Mouse (Mus musculus) intestine, embryonic 15.5 days (tissue): Measurements from ENCODE around the gene Ffar1. TPM values are rescaled to one million over a fixed set of nuclear protein-coding genes. Genes with fewer than 3 reads are reported as not detected.
"Not testable (repeated sequence)": the region's sequence is repeated elsewhere in the genome, so short reads cannot be mapped to it uniquely, and the experiment has no call there.

Experiments
- ATAC-seq: fragments of 200-750 bp; cut with Nextera tagmentation; 2 replicates; pipeline ENCODE4 v1.8.0; 2017; ENCODE audit warnings: moderate TSS enrichment, moderate library complexity
- H3K27ac ChIP-seq: fragments of 300-500 bp; sonication (generic); 2 replicates; pipeline ENCODE4 v1.5.1; 2015; ENCODE audit warnings: mild to moderate bottlenecking, inconsistent platforms
- H3K27me3 ChIP-seq: fragments of 300-500 bp; sonication (generic); replicated peaks from 2 replicates; pipeline ENCODE4 v1.6.1; 2015; ENCODE audit warnings: inconsistent platforms
- H3K36me3 ChIP-seq: fragments of 300-500 bp; sonication (generic); 2 replicates; pipeline ENCODE4 v1.6.1; 2015; ENCODE audit warnings: inconsistent platforms
- H3K4me1 ChIP-seq: fragments of 300-500 bp; sonication (generic); replicated peaks from 2 replicates; pipeline ENCODE4 v1.6.1; 2015; ENCODE audit warnings: inconsistent platforms
- H3K4me2 ChIP-seq: fragments of 300-500 bp; sonication (generic); replicated peaks from 2 replicates; pipeline ENCODE4 v1.6.1; 2015; ENCODE audit warnings: mild to moderate bottlenecking, inconsistent platforms
- H3K4me3 ChIP-seq: fragments of 300-500 bp; sonication (generic); replicated peaks from 2 replicates; pipeline ENCODE4 v1.5.1; 2015; ENCODE audit warnings: inconsistent platforms
- H3K9ac ChIP-seq: fragments of 300-500 bp; sonication (generic); 2 replicates; pipeline ENCODE4 v1.6.1; 2015; ENCODE audit warnings: inconsistent platforms
- H3K9me3 ChIP-seq: fragments of 300-500 bp; sonication (generic); 2 replicates; pipeline ENCODE4 v1.6.1; 2016; ENCODE audit warnings: inconsistent platforms
- WGBS: fragments of 180-500 bp; shearing (Covaris S2); methylation state at CpG from one replicate; pipeline ENCODE4 v1.1.7; 2015; 5-methylcytosine and 5-hydroxymethylcytosine counted together
- polyA plus RNA-seq: library from polyadenylated mRNA; unstranded; fragments of >200 nt; fragmentation: Nextera tagmentation; extraction: Ambion mirVana; gene quantifications from 2 replicates; pipeline ENCODE4 v1.2.1, GENCODE M21; 2015

The Ffar1 gene
- polyA plus RNA-seq, 1 experiment from 2014 or later, result 0.25 TPM

DNA sequence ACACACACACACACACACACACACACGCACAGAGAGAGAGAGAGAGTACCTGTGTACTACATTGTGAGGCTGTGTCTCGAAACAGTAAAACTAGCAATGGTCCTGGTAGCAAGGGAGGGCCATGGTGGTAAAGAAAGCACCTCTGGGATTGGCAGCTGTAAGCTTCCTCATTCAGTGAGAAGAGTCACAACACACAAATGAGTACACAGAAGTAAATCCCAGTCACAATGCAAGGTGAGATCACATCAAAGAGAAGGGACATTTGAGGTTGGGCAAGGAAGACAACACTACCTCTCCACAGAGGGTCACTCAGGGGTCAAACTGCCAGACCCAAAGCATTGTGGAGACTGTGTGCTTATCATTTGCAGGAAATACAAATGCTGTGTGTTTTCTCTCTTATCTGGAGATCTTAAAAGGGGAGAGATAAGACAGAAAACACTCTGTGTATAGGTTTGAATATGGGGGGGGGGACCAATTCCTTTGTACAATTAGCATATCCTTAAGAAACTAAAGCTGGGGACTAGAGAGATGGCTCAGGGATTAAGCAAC, 14.8 kb downstream of the Ffar1 start:
- Histone ChIP-seq H3K36me3 (no peaks in the 10 kb centered on the region), H3K27ac (no peak overlapping the region), H3K4me1 (peaks cover 3% of the 10 kb centered on the region), H3K9ac (no peak overlapping the region), H3K9me3 (no peaks in the 10 kb centered on the region), H3K27me3 (no peaks in the 10 kb centered on the region), H3K4me2 (no peak overlapping the region), H3K4me3 (no peak overlapping the region)
- ATAC-seq, result 0 out of 2 replicates have a peak, but pooled peaks have one; percentile 14
- WGBS, result 28% methylated on average over 2 of the region's 2 CpGs

DNA sequence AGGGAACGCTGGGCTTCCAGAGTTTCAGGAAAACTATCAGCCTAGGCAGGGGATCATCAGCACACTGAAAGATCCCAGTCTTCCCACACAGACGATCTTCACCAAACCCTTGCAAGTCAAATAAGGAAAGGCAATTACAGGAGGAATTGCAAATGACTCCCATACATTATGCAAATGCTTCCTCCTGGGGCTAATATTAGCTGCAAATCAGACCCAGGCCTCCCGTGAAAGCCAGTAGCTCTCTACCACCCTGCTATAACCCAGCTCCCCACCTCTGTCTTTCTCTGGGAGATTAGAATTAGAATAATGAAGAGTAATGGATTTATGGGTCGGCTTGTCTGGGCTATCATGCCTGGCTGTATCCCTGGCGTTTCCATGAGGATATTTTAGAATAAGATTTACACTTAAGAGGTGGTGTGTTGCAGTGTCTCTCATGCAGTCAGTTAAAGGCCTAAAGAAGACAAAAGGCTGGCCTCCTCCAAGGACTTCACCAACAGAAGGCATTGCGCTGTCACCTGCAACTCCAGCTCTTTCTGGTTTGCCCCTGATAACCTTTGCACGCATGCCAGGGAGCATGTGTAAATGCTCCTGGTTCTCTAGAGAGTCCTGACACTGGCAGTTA, 16.6 kb downstream of the Ffar1 start:
- no peaks in the 10 kb centered on the region for H3K36me3 ChIP-seq
- 32% methylated on average over 7 of the region's 7 CpGs for WGBS
- H3K9me3 ChIP-seq, result no peaks in the 10 kb centered on the region
- H3K27me3 ChIP-seq, result no peaks in the 10 kb centered on the region
- no peak overlapping the region for H3K9ac ChIP-seq
- peaks cover 6% of the 10 kb centered on the region for H3K4me1 ChIP-seq
- H3K4me3 ChIP-seq, result no peak overlapping the region
- H3K4me2 ChIP-seq, result no peak overlapping the region
- no peak overlapping the region for H3K27ac ChIP-seq
- no peak for ATAC-seq

DNA sequence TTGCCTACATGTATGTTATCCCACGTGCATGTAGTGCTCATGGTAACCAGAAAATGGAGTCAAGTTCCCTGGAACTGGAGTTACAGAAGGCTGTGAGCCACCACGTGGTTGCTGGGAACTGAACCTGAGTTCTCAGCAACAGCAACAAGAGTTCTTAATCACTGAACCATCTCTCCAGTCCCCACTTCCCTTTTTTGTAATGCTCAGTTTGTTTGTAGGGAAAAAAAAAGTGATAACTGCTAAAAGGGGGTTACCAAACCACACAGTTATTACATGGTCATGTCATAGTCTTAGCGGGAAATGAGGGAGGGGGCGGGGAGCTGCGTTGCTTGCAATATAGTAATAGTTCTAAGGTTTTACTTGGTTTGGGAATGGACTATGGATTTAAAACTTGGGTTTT, 19.3 kb downstream of the Ffar1 start:
- Histone ChIP-seq H3K36me3 (no peaks in the 10 kb centered on the region), H3K4me2 (no peak overlapping the region), H3K27me3 (no peaks in the 10 kb centered on the region), H3K4me1 (0 out of 2 replicates have a peak, but pooled peaks cover 3% of the 10 kb centered on the region), H3K27ac (no peak overlapping the region), H3K4me3 (no peak overlapping the region), H3K9ac (no peak overlapping the region), H3K9me3 (no peaks in the 10 kb centered on the region)
- WGBS, result 87% methylated on average over 5 of the region's 5 CpGs
- ATAC-seq, result no peak

DNA sequence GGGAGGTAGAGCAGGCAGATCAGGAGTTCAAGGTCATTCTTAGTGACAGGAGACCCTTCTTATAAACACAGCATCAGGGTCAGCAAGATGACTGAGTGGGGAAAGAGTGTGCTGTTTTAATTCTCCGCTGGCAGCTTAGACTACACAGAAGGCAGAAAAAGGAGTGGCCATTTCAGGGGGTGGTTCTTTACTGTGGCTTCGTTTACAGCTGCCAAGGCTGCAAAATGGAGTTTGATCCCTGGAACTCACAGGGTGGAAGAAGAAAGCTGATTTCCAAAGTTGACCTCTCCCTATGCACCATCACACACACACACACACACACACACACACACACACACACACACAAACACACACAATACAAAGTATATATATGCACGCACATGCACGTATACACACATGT, 20.0 kb downstream of the Ffar1 start:
- ATAC-seq, result peak; percentile 72
- no peaks in the 10 kb centered on the region for H3K27me3 ChIP-seq
- H3K4me3 ChIP-seq, result no peak overlapping the region
- H3K36me3 ChIP-seq, result no peaks in the 10 kb centered on the region
- no peak overlapping the region for H3K9ac ChIP-seq
- H3K27ac ChIP-seq, result no peak overlapping the region
- H3K4me1 ChIP-seq, result 0 out of 2 replicates have a peak, but pooled peaks cover 3% of the 10 kb centered on the region
- H3K4me2 ChIP-seq, result no peak overlapping the region
- WGBS, result 58% methylated on average over 4 of the region's 4 CpGs
- no peaks in the 10 kb centered on the region for H3K9me3 ChIP-seq

DNA sequence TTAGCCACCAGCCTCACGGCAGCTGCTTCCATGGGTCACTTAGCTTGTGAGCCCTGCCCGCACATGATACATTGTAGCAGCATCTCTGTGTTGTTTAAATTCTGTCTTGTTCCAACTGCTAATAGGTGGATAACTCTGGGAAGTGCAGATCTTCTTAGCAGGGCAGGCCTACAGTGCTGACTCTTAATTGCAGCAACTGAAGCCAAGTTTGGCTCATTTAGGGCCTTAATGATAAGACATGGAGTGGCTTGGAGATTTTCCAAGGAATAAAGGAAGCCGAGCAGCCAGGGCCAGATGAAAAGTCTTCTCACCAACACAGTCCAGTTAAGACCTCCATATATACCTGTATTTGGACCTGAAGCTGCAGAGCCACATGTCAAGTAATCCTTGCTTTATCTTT, 21.1 kb downstream of the Ffar1 start:
- Histone ChIP-seq H3K9ac (no peak overlapping the region), H3K4me3 (no peak overlapping the region), H3K4me2 (no peak overlapping the region), H3K9me3 (no peaks in the 10 kb centered on the region), H3K36me3 (no peaks in the 10 kb centered on the region), H3K27ac (no peak overlapping the region), H3K27me3 (no peaks in the 10 kb centered on the region), H3K4me1 (0 out of 2 replicates have a peak, but pooled peaks cover 3% of the 10 kb centered on the region)
- 65% methylated on average over 3 of the region's 3 CpGs for WGBS
- no peak for ATAC-seq

DNA sequence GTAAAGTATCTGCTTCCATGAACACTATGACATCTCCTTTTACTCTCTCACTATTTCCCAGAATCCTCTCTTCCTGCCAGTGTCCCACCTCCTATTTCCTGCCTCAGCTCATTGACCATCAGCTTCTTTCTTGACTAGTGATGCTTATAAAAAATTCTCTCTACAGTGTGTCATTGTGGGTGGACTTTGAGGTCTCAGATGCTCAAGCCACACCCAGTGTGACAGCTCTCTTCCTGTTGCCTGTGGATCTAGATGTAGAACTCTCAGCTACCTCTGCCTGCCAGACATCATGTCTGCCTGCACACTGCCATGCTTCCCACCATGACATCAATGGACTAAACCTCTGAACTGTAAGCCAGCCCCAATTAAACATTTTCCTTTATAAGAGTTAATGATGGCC, 24.1 kb downstream of the Ffar1 start:
- no peak for ATAC-seq
- Histone ChIP-seq H3K27ac (no peak overlapping the region), H3K4me2 (no peak overlapping the region), H3K9ac (no peak overlapping the region), H3K4me1 (0 out of 2 replicates have a peak, but pooled peaks cover 3% of the 10 kb centered on the region), H3K4me3 (no peak overlapping the region), H3K27me3 (no peaks in the 10 kb centered on the region), H3K36me3 (no peaks in the 10 kb centered on the region), H3K9me3 (no peaks in the 10 kb centered on the region)

DNA sequence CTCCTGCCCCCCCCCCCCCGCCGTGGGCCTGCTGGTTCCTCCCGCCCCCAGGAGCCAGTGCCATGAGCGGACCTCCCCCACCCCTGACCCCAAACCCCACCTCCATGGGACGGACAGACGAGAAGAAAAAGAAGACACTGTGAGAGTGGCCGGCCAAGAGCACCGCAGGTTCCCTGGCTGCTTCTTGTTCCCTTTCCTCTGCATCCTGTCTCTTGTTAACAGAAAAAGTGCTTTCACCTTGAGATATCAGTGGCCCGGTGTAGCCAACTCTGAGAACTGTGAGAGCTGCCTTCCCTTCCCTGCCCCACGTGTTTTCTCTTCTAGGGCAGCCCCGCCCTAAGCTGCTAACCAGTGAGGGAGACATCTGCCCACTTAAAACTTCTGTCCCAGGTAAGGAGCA, 28.7 kb downstream of the Ffar1 start:
- H3K9ac ChIP-seq, H3K27ac ChIP-seq, H3K4me3 ChIP-seq, H3K4me2 ChIP-seq, H3K27me3 ChIP-seq, ATAC-seq, H3K36me3 ChIP-seq, H3K4me1 ChIP-seq, H3K9me3 ChIP-seq: not testable (repeated sequence)
- 47% methylated on average over 8 of the region's 11 CpGs for WGBS

DNA sequence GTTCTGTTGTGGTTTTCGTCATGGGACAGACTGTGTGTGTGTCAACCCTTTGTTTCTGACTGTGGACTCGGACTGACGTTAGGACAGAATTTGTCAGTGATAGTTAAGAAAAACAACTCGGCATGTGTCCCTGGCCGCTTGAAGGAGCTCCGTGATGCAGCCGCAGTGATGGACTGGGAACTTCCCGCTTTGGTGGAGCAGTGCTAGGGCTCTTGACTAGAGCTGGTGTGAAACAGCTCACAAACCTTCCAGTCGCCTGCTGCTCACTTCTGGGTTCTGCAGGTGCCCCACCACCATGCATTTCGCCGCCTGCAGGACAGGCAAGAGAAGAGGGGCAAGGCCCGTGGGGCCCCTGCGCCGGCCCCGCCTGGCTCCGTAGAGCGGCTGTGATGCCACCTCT, 29.1 kb downstream of the Ffar1 start:
- ATAC-seq, result no peak
- 67% methylated on average over 17 of the region's 17 CpGs for WGBS
- H3K4me3 ChIP-seq, result no peak overlapping the region
- no peak overlapping the region for H3K9ac ChIP-seq
- H3K4me2 ChIP-seq, result no peak overlapping the region
- no peaks in the 10 kb centered on the region for H3K27me3 ChIP-seq
- no peaks in the 10 kb centered on the region for H3K9me3 ChIP-seq
- no peaks in the 10 kb centered on the region for H3K36me3 ChIP-seq
- no peaks in the 10 kb centered on the region for H3K4me1 ChIP-seq
- H3K27ac ChIP-seq, result no peak overlapping the region

DNA sequence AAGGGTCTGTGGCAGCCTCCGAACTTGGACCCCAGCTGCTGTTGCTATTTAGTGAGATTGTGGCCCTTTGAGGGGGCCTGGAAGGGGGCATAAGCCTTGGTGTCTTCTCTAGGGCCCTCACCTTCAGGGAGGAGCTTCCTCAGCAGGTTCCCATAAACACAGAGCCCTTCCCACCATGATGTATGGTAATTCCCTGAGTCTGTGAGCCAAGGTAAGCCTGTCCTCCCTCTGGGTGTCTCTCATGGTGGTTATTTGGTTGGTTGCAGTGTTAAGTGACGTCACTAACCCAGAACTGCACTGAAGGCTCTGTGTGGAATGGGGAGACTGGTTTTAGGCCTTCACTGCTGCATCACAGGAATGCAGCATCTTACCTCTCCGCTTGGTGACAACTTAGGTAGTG, 31.9 kb downstream of the Ffar1 start:
- Histone ChIP-seq H3K4me1 (no peaks in the 10 kb centered on the region), H3K36me3 (no peaks in the 10 kb centered on the region), H3K9ac (no peak overlapping the region), H3K4me2 (no peak overlapping the region), H3K27me3 (no peaks in the 10 kb centered on the region), H3K27ac (no peak overlapping the region), H3K9me3 (no peaks in the 10 kb centered on the region), H3K4me3 (no peak overlapping the region)
- WGBS, result 81% methylated on average over 3 of the region's 3 CpGs
- no peak for ATAC-seq

DNA sequence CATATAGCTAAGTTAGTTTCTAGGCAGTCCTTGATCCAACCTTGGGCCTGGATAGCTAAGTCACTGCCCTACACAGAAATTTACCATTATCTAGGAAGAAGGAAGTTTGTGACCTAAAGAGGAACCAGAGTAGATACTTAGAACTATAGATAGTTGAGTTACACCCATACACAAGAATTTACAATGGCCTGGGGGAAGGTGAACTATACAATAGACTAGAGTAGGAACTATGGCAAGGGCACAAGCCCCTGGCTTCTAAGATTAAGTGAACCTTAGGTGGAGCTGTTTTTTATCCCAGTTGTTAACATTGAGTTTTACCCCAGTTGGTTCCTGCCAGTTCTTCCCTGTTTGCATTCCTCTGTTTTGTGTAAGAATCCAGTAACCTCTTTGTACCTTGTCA, 32.5 kb downstream of the Ffar1 start:
- H3K4me3 ChIP-seq, H3K36me3 ChIP-seq: not testable (repeated sequence)

DNA sequence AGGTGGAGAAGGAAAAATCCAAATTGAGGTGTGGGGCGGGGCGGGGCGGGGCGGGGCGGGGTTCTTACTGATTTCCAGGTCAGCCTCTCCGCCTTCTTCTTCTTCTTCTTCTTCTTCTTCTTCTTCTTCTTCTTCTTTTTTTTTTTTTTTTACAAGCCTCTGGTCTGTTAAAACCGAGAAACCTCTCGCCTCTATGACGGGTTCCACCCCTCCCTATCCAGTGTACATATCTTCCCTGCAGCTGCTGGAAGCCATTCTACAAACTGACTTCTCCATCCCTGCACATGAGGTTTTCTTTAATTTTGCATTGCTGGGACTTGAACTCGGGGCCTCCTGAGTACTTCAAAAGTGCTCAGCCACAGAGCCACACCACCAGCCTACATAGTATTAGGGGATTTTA, 34.7 kb downstream of the Ffar1 start:
- Histone ChIP-seq H3K27me3 (no peaks in the 10 kb centered on the region), H3K9me3 (no peaks in the 10 kb centered on the region), H3K36me3 (no peaks in the 10 kb centered on the region), H3K4me3 (no peak overlapping the region), H3K9ac (no peak overlapping the region), H3K4me2 (no peak overlapping the region), H3K4me1 (no peaks in the 10 kb centered on the region), H3K27ac (no peak overlapping the region)
- WGBS, result 89% methylated on average over 10 of the region's 10 CpGs
- no peak for ATAC-seq

More for the DNA sequence above, 32.5 kb downstream of the Ffar1 start:
- not testable (repeated sequence) for H3K27me3 ChIP-seq, H3K4me1 ChIP-seq, H3K9ac ChIP-seq, ATAC-seq, H3K4me2 ChIP-seq, H3K27ac ChIP-seq, H3K9me3 ChIP-seq

DNA sequence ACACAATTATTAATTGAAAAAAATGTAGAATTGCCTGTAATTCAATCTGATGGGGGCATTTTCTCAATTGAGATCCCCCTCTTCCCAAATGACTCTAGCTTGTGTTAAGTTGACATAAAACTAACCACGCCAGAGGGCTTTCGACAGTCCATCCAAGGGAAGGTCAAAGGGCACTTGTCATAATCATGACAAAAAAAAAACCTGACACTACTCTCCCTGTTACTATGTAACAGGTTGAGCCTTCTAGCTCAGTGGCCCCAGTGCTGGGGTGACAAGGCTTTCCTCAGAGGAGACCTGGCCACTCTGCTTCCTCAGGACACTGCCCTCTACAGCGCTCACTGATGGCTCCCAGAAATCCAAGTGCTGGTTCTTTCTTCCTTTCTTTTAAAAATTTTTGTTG, 37.1 kb downstream of the Ffar1 start:
- WGBS, result 79% methylated on average over 3 of the region's 3 CpGs
- no peak overlapping the region for H3K4me2 ChIP-seq
- H3K36me3 ChIP-seq, result no peaks in the 10 kb centered on the region
- no peak overlapping the region for H3K4me3 ChIP-seq
- no peaks in the 10 kb centered on the region for H3K27me3 ChIP-seq
- H3K9me3 ChIP-seq, result no peaks in the 10 kb centered on the region
- H3K27ac ChIP-seq, result no peak overlapping the region
- 0 out of 2 replicates have a peak, but pooled peaks cover 3% of the 10 kb centered on the region for H3K4me1 ChIP-seq
- H3K9ac ChIP-seq, result no peak overlapping the region
- ATAC-seq, result no peak

DNA sequence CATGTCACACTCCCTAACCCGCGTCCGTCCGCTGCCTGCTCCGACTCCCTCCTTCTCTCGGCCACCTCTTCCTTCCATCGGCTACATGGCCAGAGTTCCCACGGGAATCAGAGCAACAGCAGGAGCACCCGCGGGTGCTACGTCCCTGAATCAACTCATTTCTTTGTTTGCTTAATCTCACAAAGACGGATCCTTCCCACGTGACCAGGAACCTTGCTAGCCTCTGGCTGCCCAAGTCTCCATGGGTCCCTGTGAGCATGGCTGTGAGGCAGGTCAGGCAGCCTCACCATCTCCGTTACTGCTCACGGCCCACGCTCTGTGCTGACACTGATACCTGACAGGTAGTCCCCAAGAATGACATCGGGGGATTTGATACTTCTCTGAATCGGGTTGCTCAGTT, 37.7 kb downstream of the Ffar1 start, which contains the start of gene Ffar2:
Gene Ffar2, minus strand, starts transcription at position 101 of the 400 bp plus-strand sequence.
- Histone ChIP-seq H3K36me3 (no peaks in the 10 kb centered on the region), H3K27ac (no peak within 1 kb of the TSS), H3K4me3 (no peak within 1 kb of the TSS), H3K9me3 (no peaks in the 10 kb centered on the region), H3K4me2 (no peak within 1 kb of the TSS), H3K27me3 (no peaks in the 10 kb centered on the region), H3K4me1 (0 out of 2 replicates have a peak, but pooled peaks cover 3% of the 10 kb centered on the region), H3K9ac (no peak within 1 kb of the TSS)
- 82% methylated on average over 18 of the region's 18 CpGs for whole genome bisulfite sequencing
- ATAC-seq, result peak; percentile 29
